Mouse (Mus musculus): ENCODE results near the gene Rap1a.
"Not testable (repeated sequence)": the region's sequence is repeated elsewhere in the genome, so short reads cannot be mapped to it uniquely, and the experiment has no call there.

Rap1a gene

DNA sequence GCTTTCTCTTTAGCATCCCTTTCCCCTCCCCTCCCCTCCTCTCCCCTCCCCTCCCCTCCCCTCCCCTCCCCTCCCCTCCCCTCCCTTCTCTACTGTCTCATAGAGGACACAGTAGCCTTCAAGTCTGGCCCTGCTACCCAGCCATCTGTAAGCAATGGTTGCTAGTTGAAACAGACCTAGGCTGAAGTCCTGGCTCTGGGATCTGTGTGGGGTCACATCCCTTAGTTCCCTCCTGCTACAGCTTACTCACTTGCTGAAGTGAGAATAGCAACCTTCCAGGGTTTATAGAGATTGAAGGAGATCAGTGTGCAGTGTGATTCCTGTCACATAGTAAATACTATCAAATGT lies 86.3 kb downstream of the Rap1a start:
- DNase-seq (ENCODE audit: low spot score) = no peak

DNA sequence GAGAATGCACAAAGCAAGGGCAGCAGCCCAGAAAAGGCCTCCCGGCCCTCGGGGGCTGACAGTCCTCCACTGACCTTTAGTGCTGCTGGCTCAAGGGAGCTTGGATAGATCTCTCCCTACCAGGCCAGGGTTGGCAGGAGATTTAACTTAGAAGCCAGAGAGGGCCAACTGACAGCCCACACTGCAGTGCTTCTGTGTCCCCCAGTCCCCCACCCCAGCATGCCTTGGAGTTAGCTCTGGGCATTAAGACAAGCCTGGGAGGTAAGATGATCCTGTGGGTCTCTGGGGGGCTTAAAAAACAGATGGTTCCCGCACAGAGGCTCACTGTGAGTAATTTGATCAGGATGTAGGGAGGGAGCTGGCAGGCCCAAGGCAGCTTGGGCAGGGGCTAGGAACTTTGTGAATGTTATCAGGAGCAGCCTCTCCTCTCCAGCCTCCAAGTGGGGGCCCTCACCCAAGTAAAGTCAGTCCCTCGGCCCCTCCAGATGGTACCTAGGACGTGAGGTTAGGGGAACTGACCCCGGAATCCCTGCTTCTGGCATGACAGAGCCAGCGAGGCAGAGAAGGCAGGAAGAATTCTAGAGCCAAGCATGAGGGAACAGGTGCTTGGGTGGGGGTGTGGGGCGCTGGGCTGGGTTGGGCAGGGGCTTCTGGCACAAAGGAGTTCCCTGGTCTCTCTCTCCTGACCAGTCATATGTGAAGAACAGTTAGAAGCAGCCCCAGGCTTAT lies 86.9 kb downstream of the Rap1a start:
- no peak for DNase-seq (ENCODE audit: low spot score)

DNA sequence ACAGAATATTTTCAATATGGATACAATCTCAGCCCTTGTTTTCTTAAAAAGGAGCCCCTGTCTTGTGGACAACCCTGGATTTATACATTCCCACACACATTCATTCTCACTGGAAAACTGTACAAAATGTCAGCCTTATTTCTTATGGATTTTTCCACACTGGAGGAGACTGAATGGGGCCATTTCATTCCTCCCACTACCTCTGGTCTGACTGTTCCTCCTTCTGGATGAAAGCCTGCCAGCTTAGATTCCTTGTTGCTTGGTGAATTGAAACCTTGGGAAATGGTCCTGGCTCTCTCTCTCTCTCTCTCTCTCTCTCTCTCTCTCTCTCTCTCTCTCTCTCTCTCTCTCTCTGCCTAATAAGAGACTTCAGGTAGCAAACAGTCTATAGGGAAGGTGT lies 88.3 kb downstream of the Rap1a start:
- no peak for DNase-seq (ENCODE audit: low spot score)

DNA sequence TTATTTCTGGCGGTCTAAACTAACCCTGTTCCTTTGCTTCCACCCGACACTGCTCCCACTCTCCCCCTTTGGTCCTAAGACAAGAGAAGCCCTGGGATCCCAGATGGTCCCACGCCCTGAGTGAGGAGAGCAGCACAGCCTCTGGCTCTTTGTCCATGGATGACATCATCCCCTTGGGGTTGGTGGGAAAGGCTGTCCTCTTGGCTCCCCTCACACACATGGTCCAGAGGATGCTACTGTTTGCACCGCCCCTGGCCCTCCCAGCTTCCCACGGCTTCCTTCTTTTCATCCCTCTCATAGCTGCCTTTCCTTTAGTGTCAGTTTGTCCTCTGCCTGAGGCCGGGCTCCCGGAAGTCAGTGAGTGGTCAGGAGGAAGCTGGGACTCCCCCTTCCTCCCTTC lies 89.4 kb downstream of the Rap1a start:
- no peak for DNase-seq (ENCODE audit: low spot score)

DNA sequence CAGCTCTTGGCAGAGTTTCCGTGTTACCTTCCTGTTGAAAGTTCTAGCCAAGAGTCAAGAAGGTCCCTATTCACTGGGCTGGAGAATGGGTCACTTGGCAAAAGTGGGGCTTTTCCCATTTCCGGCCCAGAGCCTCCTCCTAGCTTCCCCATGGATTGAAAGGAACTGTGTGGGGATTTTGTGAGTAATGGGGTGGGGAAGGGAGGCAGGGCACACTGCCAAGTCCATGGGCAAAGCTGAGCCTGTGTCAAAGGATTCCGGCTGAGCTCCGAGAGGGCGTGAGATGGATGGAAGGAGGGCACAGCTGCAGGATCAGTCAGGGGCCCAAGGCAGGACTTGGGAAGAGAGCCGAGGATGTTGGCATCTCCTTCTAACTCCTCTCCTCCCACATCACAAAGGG lies 90.9 kb downstream of the Rap1a start:
- DNase-seq (ENCODE audit: low spot score) = no peak

DNA sequence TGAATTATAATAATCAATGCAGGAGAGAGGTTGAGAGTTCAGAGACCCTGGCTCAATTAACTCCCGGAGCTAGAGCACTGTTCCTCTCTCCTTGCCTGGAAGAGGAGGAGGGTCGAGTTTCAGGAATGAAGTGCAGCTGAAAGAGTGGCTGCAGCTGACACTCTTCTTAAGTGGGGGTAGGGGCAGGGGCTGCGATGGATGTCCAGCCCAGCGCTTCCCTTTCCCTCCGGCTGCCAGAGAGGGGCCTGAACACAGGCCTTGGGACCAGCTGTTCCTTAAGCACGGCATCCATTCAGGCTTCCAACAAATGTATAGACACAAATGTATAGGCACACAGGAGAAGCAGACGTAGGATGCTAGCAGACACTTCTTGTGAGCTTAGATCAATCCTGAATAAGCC lies 93.5 kb downstream of the Rap1a start:
- no peak for DNase-seq (ENCODE audit: low spot score)

DNA sequence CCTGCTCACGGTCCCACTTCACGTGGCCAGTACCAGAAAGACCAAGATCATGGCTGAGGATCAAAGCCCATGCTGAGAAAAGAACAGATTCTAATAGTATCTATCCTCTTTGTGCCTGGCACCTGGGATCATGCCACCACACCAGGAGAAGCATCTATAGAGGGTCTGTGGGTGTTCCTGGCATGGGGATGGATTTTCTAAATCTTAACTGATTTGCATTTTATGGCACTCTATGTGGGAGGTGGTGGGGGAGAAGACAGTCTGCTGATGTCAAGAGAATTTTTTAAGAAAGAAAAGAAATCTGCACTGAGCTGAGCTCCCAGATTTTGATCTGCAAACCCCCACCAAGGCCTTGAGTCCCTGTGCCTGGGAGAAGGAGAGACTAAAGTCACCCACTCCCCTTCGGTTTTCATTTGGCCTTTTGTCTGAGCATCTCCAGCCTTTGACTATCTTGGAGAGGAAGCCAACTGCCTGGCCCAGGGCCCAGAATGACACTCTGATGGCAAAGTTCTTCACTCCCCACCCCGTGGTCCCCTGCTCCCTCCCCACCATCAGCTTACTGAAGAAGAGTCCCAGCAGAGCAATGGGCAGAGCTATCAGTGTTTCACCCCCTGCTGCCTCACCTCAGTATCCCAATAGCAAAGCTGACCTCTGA lies 94.6 kb downstream of the Rap1a start:
- no peak for DNase-seq (ENCODE audit: low spot score)

DNA sequence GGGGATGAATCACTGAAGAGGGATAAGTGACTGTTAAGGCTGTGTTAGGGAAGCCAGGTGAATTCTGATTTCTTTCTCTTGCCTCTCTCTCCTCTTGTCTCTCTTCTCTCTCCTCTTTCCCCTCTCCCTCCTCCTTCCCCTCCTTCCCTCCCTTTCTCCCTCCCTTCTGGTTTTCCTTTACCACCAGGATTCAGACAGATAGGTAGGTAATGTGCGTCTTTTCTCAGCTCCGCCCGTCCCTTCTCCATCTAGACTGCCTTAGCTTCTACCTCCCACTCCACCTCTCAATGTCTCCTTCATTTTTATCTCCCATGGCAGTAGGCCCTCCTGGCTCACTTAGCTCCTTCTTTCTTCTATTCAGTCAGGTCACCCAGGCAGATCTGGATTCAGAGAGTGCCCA lies 95.6 kb downstream of the Rap1a start:
- no peak for DNase-seq (ENCODE audit: low spot score)

DNA sequence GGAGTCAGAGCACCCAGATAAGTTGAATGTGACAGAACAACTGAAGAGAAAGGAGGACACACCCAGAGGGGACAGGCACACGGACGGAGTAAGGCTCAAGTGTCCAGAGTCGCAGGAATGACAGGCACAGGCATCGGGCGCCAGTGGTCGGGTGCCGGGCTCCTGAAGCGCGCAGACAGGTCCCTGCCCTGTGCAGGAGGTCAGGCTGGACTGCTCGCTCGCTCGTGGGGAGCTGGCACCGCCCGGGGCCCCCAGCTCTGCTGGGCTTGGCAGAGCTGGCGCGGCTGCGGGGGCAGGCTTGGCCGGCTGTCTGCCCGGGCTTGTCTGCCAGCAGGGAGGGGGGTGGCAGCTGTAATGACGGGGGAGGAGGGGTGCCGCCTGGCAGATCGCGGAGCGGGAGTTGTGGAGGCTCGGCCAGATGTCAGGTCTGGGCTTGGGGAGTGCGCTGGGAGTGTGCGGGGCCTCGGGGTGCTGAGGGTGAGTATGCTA lies 96.0 kb downstream of the Rap1a start:
- DNase-seq (ENCODE audit: low spot score) = peak; percentile 73

DNA sequence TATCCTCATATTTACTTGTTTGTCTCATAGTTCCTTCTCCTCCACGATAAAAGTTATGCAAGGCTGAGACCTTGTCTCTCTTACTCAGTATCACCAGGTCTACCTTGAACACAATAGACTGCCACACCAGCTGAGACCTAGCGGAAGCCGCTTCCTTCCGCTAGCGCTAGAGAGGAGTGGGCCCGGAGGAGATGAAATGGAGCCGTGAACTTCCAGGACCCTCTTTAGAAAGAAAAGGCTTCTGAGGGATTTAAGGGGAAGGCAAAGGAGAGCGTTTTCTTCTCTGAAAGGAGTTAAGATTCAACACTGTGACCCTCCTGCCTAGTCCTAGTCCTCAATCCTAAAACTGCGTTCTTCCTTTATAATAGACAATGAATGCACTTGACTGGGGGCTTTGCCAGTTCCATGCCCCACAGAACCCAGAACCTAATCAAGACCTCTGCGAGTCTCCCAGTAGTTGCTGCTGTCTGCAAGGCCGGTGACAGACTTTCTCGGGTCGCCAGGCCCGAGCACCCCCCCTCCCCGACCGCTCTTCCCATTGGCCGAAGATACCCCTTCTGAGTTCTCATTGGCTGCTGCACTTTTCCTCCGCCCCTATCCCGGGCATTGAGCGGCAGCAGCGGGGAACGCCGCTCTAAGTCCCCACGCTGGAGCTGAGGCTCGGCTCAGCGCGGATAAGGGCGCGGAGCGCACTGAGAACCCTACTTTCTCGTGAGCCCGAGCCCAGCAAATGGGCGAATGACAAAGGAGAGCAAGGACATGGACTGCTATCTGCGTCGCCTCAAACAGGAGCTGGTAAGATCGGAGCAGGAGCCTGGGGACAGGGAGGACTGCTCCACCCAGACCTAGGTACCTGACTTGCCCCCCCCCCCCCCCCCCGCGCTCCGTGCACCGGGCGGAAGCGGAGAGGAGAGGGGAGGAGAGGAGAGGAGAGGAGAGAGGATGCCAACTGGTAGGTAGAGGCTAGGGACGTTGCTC lies 96.8 kb downstream of the Rap1a start, which contains the start of gene Inka2:
Inka2 (plus strand) TSS at position 569 of the 978 bp plus-strand sequence.
- DNase-seq (ENCODE audit: low spot score) = peak; percentile 77

DNA sequence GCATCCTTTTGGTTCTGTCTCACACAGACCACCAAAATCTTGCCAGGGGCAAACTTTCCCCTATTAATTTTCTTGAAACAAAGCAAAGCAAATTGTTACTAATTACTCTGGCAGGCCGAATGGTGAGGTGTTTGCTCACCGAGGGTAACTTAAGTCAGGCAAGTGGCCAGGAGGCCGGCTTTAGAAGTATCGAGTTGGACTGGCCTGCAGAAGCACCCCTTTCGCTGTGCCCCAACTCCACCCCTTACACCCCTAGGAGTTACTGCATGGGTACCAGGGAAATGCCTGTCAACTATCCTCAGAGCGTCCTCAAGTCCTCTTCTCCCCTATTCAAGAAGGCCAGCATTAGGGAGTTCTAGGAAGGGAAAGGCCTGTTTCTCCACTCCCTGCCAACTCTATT lies 97.6 kb downstream of the Rap1a start:
- DNase-seq (ENCODE audit: low spot score) = no peak

DNA sequence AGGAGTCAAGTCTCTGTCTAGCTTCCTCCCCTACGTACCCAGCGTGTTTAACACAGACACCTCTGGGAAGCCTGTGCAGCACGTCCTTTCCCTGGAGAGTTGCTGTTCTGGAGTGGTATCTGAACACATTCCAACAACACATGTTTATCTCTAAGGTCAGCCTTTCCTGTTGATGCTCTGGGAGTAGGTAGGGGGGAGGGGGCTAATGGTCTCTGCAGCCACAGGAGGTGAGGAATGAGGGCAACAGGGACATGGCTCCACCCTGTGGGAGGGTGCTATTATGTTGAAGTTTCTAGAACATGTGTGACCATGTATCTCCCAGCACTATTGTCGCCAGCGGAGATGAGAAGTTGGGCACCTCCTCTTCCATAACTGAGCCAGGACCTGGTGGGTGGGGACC lies 99.7 kb downstream of the Rap1a start:
- DNase-seq (ENCODE audit: low spot score) = no peak

DNA sequence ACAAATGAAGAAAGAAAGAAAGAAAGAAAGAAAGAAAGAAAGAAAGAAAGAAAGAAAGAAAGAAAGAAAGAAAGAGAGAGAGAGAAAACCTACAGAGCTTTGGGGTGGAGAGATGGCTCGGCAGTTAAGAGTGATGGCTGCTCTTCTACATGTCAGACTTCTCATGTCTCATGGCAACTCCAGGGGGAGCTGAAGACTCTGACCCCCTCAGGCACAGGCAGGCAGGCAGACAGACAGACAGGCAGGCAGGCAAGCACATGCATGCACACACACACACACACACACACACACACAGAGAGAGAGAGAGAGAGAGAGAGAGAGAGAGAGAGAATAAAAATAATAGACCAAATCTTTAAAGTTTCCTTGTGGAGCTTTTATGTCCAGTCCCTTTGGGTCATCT lies 100.3 kb downstream of the Rap1a start:
- DNase-seq (ENCODE audit: low spot score) = not testable (repeated sequence)

DNA sequence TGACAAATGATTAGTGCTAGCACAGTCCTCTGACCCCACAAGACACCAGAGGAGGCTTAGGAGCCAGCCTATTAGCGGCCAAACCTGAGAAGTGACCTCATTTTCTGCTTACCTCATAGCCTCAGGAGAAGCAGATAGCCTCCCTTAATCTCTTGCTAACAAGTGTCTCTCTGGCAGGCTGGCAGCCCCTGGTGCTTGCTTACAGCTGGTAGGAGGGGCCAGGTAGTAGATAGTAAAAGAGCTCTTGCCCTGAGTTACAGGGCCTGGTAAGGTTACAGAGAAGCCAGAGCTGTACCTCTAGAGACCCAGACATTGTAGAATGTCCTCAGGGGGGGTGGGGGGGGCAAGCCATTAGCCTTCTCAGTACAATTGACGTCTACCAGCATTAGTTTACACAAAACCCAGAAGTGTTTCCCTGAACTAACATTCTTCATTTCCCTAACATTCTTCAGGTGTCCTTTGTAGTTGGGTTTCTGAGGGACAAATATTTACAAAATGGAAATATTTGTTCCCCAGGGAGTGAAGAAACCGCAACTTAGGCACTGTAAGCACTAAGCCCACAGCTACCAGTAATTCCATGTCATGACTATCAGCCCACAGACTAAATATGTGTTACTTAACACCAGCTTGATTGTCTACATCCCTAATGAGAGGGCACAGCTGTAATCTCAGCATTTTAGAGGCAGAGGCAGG lies 101.7 kb downstream of the Rap1a start:
- no peak for DNase-seq (ENCODE audit: low spot score)

DNA sequence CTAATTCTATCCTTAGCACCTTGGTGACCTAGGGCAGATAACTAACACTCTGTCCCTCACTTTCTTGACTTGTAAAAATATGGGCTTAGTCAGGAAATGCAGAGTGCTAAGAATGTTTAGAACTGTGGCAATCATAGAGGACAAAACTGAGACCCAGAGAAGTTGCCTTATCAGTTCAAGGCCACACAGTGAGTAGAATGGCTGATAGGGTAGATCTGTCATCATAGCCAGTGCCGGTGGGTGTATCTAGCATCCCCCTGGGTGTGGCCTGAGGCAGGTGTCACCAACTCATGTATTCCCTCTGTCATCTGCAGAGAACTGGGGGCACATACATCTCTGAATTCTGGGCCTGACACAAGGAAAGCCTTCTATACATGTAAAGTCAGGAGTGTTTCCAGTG lies 102.8 kb downstream of the Rap1a start:
- DNase-seq (ENCODE audit: low spot score) = no peak

DNA sequence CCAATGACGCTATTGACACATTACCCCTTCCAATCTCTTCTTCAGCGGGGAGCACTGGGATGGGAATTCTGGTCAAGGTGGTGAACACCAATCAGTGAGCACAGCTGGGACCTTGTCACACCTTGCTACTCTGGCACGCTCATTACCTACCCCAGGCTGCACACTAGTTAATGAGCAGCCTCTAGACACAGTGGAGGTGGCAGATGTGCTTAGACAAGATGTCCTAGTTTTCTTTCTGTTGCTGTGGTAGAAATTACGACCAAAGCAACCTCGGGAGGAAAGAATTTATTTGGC lies 104.0 kb downstream of the Rap1a start:
- no peak for DNase-seq (ENCODE audit: low spot score)

DNA sequence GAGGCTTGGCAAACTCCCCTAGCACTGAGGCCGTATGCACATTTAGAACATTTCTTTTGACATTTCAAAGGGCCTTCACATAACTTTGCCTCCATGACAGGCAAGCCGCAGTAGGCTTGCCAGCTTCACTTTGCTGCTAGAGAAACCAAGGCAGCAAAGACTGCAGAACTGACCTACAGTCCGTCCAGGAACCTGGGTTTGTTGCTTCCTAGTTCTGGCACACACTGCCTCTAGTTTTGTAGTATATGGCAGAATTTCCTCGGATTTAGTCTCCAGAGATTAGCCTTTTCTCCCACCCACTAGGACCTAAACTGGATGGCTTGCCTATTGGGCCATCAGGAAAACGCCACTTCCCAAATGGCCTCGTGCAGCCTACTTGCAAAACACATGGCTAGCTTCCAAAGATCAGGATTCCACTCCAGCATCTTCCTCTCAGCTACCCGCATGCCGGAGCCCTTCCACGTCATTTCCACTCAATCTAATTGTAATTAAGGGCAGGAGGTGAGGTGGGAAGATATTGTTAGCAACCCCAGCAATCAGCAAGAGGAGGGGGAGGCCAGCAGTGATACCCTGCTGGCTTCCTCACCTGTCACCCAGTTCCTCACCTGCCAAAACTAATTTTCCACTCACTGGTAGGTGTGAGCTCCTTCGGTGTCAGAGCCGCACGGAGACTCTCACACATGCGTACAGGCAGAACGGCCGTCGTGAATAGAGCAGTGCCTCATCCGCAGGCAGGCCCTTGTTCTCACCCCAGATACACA lies 104.6 kb downstream of the Rap1a start:
- no peak for DNase-seq (ENCODE audit: low spot score)

DNA sequence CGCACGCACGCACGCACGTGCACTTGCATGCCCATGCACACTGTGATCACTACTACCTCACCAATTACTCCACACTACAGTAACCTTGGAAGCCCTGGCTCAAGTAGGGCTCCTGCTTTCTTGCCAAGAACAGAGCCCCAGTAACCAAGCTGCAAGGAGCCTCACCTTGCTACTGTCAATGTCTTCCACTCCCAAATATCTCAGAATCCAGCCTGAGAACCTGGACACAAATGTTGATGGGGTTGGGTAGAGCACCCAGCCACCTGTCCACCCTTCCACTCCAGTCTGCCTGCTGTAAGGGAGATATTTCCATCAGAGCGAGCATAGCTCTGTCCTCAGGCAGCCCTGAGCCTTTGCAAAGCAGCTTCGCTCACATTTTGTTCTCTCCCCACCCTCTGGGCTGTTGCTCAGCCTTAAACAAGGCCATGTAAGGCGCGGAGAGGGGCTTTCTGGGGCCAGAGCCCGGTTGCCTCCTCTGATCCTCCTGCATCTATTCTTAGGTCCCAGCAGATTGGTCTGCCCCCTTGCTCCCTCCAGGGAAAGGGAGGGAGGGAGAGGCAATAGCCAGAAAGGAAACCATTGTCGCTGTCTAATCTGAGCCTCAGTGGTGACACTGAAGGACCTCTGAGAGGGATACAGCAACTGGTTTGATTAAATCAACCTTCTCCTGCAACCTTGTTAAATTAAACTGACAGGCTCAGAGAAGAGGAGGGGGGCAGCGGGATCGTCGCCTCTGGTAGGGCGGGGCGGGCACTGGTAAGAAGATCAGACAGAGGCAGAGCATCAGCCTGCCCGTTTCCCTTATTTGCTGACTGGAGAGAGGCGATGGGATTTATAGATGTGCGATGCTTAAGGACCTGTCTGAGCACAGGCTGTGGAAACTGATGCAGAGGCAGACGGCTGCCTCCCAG lies 105.4 kb downstream of the Rap1a start:
- no peak for DNase-seq (ENCODE audit: low spot score)

DNA sequence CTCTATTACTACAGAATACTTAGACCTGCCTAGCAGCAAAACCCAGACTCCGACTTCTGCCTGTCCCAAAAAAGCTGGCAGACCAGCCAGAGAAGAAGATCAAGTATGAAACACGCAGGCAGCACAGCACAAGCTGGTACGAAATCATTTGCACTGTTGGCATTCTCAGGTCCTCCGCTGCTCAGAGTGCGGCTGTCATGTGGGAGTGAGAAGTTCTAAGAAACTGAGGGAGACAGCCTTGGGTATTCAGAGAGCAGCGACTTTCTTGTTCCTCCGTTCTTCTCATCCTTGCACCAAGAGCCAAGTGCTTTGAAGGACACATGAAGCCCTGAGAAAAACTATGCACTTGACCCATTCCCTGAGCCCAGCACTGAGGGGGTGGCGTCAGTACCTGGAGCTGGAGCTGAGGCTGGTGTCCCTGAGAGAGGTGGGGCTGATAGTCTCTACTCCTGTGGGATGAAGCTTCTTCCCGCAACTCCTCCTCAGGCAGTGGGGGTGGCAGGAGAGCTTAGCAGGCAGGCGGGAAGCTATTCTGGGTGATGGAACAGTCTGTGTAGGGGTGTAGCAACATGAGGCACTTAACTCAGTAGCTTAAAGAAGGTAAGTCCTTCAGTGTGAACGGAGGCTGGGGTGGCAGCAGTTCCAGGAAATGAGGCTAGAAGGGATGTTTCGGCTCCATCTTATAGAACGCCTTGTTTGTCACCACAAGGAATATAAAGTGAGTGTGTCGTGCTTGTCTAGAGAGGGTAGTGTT lies 107.6 kb downstream of the Rap1a start:
- no peak for DNase-seq (ENCODE audit: low spot score)

DNA sequence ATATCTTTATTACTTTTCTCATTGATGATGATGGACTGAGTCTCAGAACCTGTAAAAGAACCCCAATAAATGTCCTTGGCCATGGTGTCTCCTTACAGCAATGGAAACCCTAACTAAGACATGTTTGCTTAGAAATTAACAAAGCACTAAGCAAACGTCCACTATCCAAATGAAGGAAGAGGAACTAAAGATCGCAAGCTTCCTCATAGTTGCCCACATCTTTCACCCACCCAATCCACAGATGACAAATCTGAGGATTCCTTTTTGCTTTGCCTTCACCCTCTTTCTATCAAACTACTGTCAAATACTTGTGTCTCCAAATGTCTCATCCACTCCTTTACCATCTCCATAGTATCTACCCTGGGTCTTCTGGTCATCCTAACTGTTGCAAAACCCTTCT lies 112.6 kb downstream of the Rap1a start:
- DNase-seq (ENCODE audit: low spot score) = no peak

Measured in ovary, postnatal 36 days (tissue).